9 mouse cellular contexts compared by ENCODE assay signal in genomic region chr12:11370056-11370455, GRCm38 (mm10).
DNase-seq lines count a peak whose midpoint lies in the region; ATAC-seq lines count a peak whose summit lies in the region.
"Had no signal": no experiment of that assay in that cellular context is flagged by ENCODE, and none has a peak within 500 bp of the region (broad histone marks: within the 10 kb centered on the region; RNA-seq: fewer than 3 reads in every experiment).

No protein-coding gene starts in this region.

- no peaks in the 10 kb centered on the region for H3K4me1 ChIP-seq in heart, embryonic 12.5 days (replicated peaks)
- H3K4me1 ChIP-seq: embryonic facial prominence, embryonic 15.5 days had no signal

- 52% methylated on average over 4 of the region's 4 CpGs for WGBS in heart, embryonic 12.5 days

- intact Hi-C loops in left cerebral cortex, postnatal 4 days (cut with DNase I), result no loop called here

- H3K9ac ChIP-seq in heart, embryonic 12.5 days, result no peak overlapping the region
- H3K9ac ChIP-seq: embryonic facial prominence, embryonic 15.5 days had no signal

- H3K27ac ChIP-seq in heart, embryonic 12.5 days (ENCODE audit: poor library complexity, severe bottlenecking), result no peak overlapping the region
- H3K27ac ChIP-seq: embryonic facial prominence, embryonic 15.5 days had no signal

- H3K9me3 ChIP-seq in heart, embryonic 12.5 days (replicated peaks), result no peaks in the 10 kb centered on the region
- H3K9me3 ChIP-seq: embryonic facial prominence, embryonic 15.5 days had no signal

- H3K36me3 ChIP-seq in heart, embryonic 12.5 days, result no peaks in the 10 kb centered on the region
- H3K36me3 ChIP-seq: embryonic facial prominence, embryonic 15.5 days had no signal

- no peak overlapping the region for H3K4me2 ChIP-seq in heart, embryonic 12.5 days
- H3K4me2 ChIP-seq: embryonic facial prominence, embryonic 15.5 days had no signal

- H3K27me3 ChIP-seq in heart, embryonic 12.5 days (replicated peaks), result no peaks in the 10 kb centered on the region
- H3K27me3 ChIP-seq: embryonic facial prominence, embryonic 15.5 days had no signal

- ATAC-seq in heart, embryonic 12.5 days (ENCODE audit: insufficient number of reproducible peaks, low FRiP score), result no peak

- DNase-seq in adrenal gland, adult (ENCODE audit: inconsistent age in 2 of 2, low spot score in 1 of 2), result peak; percentile 52 to 79
- no peak for DNase-seq in adrenal gland, postnatal 4 days (ENCODE audit: low spot score in 2 of 2)
- DNase-seq in right cerebral cortex, adult 18-20 months, result peak; percentile 74
- DNase-seq in right cerebral cortex, postnatal 4 days, result no peak
- DNase-seq in left cerebral cortex, postnatal 4 days, result peak; percentile 48
- DNase-seq in telencephalon, adult 2 months (ENCODE audit: low read depth, low spot score), result peak; percentile 74
- DNase-seq in spleen, adult 18-20 months, result no peak

- H3K4me3 ChIP-seq in heart, embryonic 12.5 days, result no peak overlapping the region
- H3K4me3 ChIP-seq: embryonic facial prominence, embryonic 15.5 days had no signal

Comparison
In these comparisons a context has a peak if more than half of its experiments do, and no peak if none do; other contexts are left out.
1. DNase-seq: peak in adrenal gland, adult (2 of 2), right cerebral cortex, adult 18-20 months (single experiment), left cerebral cortex, postnatal 4 days (single experiment) and telencephalon, adult 2 months (single experiment); none in adrenal gland, postnatal 4 days (0 of 2), right cerebral cortex, postnatal 4 days (single experiment) and spleen, adult 18-20 months (0 of 2).